Mouse (Mus musculus) CH12.LX (cell line): ENCODE data around the gene Uck2. TPM values are rescaled to one million over a fixed set of nuclear protein-coding genes. Genes with fewer than 3 reads are reported as not detected.

Experiments used
- DNase-seq: peaks from one replicate; pipeline ENCODE4 v3.0.0-alpha.2; 2013; ENCODE audit errors: extremely low read depth
- H3K27ac ChIP-seq: 2 replicates; pipeline ENCODE4 v1.5.1; 2012; ENCODE audit warnings: low read depth, mild to moderate bottlenecking, control low read depth, moderate library complexity; ENCODE audit not compliant: insufficient read depth
- H3K27me3 ChIP-seq: replicated peaks from 2 replicates; pipeline ENCODE3; 2012; ENCODE audit warnings: inconsistent platforms
- H3K36me3 ChIP-seq, 2 experiments: replicated peaks in 1 of 2; 2 replicates each; pipeline versions ENCODE3 to v1.6.1; 2012; ENCODE audit warnings: inconsistent platforms in 1 of 2, low read length in 1 of 2, mild to moderate bottlenecking in 1 of 2, mixed read lengths in 1 of 2, moderate library complexity in 1 of 2; ENCODE audit not compliant: control insufficient read depth in 1 of 2, insufficient read depth in 1 of 2
- H3K4me1 ChIP-seq, 2 experiments: 2 replicates each; pipeline ENCODE4 v1.6.1; 2012; ENCODE audit warnings: inconsistent platforms in 1 of 2, moderate library complexity in 1 of 2; ENCODE audit not compliant: insufficient read depth in 2 of 2, control insufficient read depth in 1 of 2
- H3K4me2 ChIP-seq: 2 replicates; pipeline ENCODE4 v1.6.1; 2012; ENCODE audit warnings: low read depth, mild to moderate bottlenecking, control low read depth; ENCODE audit not compliant: poor library complexity, insufficient read depth, severe bottlenecking
- H3K4me3 ChIP-seq, 3 experiments: fragments of 150-350 bp in 1 of 3; sonication (generic) in 1 of 3; replicated peaks in 1 of 3; 2 replicates each; pipeline versions ENCODE3 to v1.5.1; 2011 to 2012; ENCODE audit warnings: low read depth in 2 of 3, low read length in 2 of 3, mild to moderate bottlenecking in 2 of 3, moderate library complexity in 2 of 3, control low read depth in 1 of 3, improper control_type of control experiment in 1 of 3, inconsistent platforms in 1 of 3, mixed read lengths in 1 of 3; ENCODE audit not compliant: poor library complexity in 1 of 3
- H3K79me2 ChIP-seq: replicated peaks from 2 replicates; pipeline ENCODE4 v1.6.1; 2012; ENCODE audit warnings: mild to moderate bottlenecking, moderate library complexity; ENCODE audit not compliant: control insufficient read depth, poor library complexity, insufficient read depth, severe bottlenecking; ENCODE audit errors: extremely low read depth
- H3K9ac ChIP-seq: 2 replicates; pipeline ENCODE4 v1.6.1; 2012; ENCODE audit warnings: low read depth, mild to moderate bottlenecking, control low read depth, moderate library complexity; ENCODE audit not compliant: insufficient read depth
- H3K9me3 ChIP-seq: replicated peaks from 2 replicates; pipeline ENCODE3; 2012; ENCODE audit warnings: low read length, inconsistent platforms, mixed read lengths
- BHLHE40 ChIP-seq: IDR thresholded peaks from 2 replicates; pipeline ENCODE4 v1.6.1; 2011; ENCODE audit warnings: mild to moderate bottlenecking, low read depth, low read length, improper control_type of control experiment
- CHD1 ChIP-seq: IDR thresholded peaks from 2 replicates; pipeline ENCODE4 v1.6.1; 2012; ENCODE audit warnings: low read depth, low read length, improper control_type of control experiment, inconsistent platforms
- CHD2 ChIP-seq: IDR thresholded peaks from 2 replicates; pipeline ENCODE4 v1.6.1; 2011; ENCODE audit warnings: low read length, improper control_type of control experiment
- ELF1 ChIP-seq: IDR thresholded peaks from 2 replicates; pipeline ENCODE4 v1.6.1; 2014; ENCODE audit warnings: low read depth, mild to moderate bottlenecking, inconsistent platforms, low read length, improper control_type of control experiment
- EP300 ChIP-seq: IDR thresholded peaks from 2 replicates; pipeline ENCODE4 v1.6.1; 2011; ENCODE audit warnings: low read length, improper control_type of control experiment
- ETS1 ChIP-seq: conservative IDR thresholded peaks from 2 replicates; pipeline ENCODE4 v1.6.1; 2012; ENCODE audit warnings: low read depth, mild to moderate bottlenecking, inconsistent platforms, low read length, improper control_type of control experiment, moderate library complexity
- HCFC1 ChIP-seq: IDR thresholded peaks from 2 replicates; pipeline ENCODE4 v1.6.1; 2012; ENCODE audit warnings: low read depth, mild to moderate bottlenecking, inconsistent platforms, low read length, improper control_type of control experiment
- MAFK ChIP-seq: IDR thresholded peaks from 2 replicates; pipeline ENCODE4 v1.6.1; 2011; ENCODE audit warnings: low read length, improper control_type of control experiment; ENCODE audit not compliant: insufficient replicate concordance
- MAX ChIP-seq: IDR thresholded peaks from 2 replicates; pipeline ENCODE4 v1.6.1; 2011; ENCODE audit warnings: low read length, improper control_type of control experiment
- MAZ ChIP-seq: IDR thresholded peaks from 2 replicates; pipeline ENCODE4 v1.6.1; 2012; ENCODE audit warnings: low read depth, mild to moderate bottlenecking, inconsistent platforms, low read length, improper control_type of control experiment, moderate library complexity
- MEF2A ChIP-seq: IDR thresholded peaks from 2 replicates; pipeline ENCODE4 v1.6.1; 2014; ENCODE audit warnings: low read depth, mild to moderate bottlenecking, inconsistent platforms, low read length, improper control_type of control experiment, borderline replicate concordance
- MXI1 ChIP-seq: IDR thresholded peaks from 2 replicates; pipeline ENCODE4 v1.6.1; 2011; ENCODE audit warnings: mild to moderate bottlenecking, low read depth, low read length, improper control_type of control experiment
- MYC ChIP-seq: IDR thresholded peaks from 2 replicates; pipeline ENCODE4 v1.6.1; 2011; ENCODE audit warnings: low read depth, mild to moderate bottlenecking, improper control_type of control experiment, low read length
- NELFE ChIP-seq: IDR thresholded peaks from 2 replicates; pipeline ENCODE4 v1.6.1; 2011; ENCODE audit warnings: low read depth, low read length, improper control_type of control experiment
- NRF1 ChIP-seq: IDR thresholded peaks from 2 replicates; pipeline ENCODE4 v1.6.1; 2014; ENCODE audit warnings: low read depth, mild to moderate bottlenecking, inconsistent platforms, low read length, improper control_type of control experiment, moderate library complexity
- PAX5 ChIP-seq: IDR thresholded peaks from 2 replicates; pipeline ENCODE4 v1.6.1; 2012; ENCODE audit warnings: low read length, inconsistent platforms, mixed read lengths
- POLR2A ChIP-seq: IDR thresholded peaks from 2 replicates; pipeline ENCODE4 v1.6.1; 2011; ENCODE audit warnings: low read depth, mild to moderate bottlenecking, improper control_type of control experiment, low read length
- RAD21 ChIP-seq: IDR thresholded peaks from 2 replicates; pipeline ENCODE4 v1.6.1; 2011; ENCODE audit warnings: low read depth, mild to moderate bottlenecking, low read length, improper control_type of control experiment, moderate library complexity
- RCOR1 ChIP-seq: conservative IDR thresholded peaks from 2 replicates; pipeline ENCODE4 v1.6.1; 2012; ENCODE audit warnings: low read depth, mild to moderate bottlenecking, inconsistent platforms, low read length, improper control_type of control experiment
- SIN3A ChIP-seq: IDR thresholded peaks from 2 replicates; pipeline ENCODE4 v1.6.1; 2012; ENCODE audit warnings: low read length, improper control_type of control experiment, inconsistent platforms
- SMC3 ChIP-seq: IDR thresholded peaks from 2 replicates; pipeline ENCODE4 v1.6.1; 2011; ENCODE audit warnings: low read depth, low read length, improper control_type of control experiment
- TBP ChIP-seq: conservative IDR thresholded peaks from 2 replicates; pipeline ENCODE4 v1.6.1; 2011; ENCODE audit warnings: low read depth, low read length, improper control_type of control experiment
- TCF12 ChIP-seq: IDR thresholded peaks from 2 replicates; pipeline ENCODE4 v1.6.1; 2014; ENCODE audit warnings: low read depth, mild to moderate bottlenecking, inconsistent platforms, low read length, improper control_type of control experiment
- USF1 ChIP-seq: IDR thresholded peaks from 2 replicates; pipeline ENCODE4 v1.6.1; 2014; ENCODE audit warnings: low read depth, mild to moderate bottlenecking, inconsistent platforms, low read length, improper control_type of control experiment
- ZC3H11A ChIP-seq: IDR thresholded peaks from 2 replicates; pipeline ENCODE4 v1.6.1; 2012; ENCODE audit warnings: low read depth, mild to moderate bottlenecking, inconsistent platforms, low read length, improper control_type of control experiment
- ZKSCAN1 ChIP-seq: IDR thresholded peaks from 2 replicates; pipeline ENCODE4 v1.6.1; 2012; ENCODE audit warnings: low read depth, inconsistent platforms, low read length, improper control_type of control experiment, borderline replicate concordance
- ZMIZ1 ChIP-seq: IDR thresholded peaks from 2 replicates; pipeline ENCODE4 v1.6.1; 2012; ENCODE audit warnings: low read depth, mild to moderate bottlenecking, inconsistent platforms, low read length, improper control_type of control experiment
- dilution Hi-C: fragments of 300-500 bp; cut with MboI; formaldehyde crosslinking; loops from 2 replicates; pipeline ENCODE4 v1.14.3; 2020; ENCODE audit warnings: low sequenced_read_pairs; ENCODE audit not compliant: extremely low pct_unique_long_range_greater_than_20kb, extremely low pct_ligation_motif_present
- in situ Hi-C: fragments of 300-500 bp; cut with MboI; formaldehyde crosslinking; loops from 3 replicates; pipeline ENCODE4 v1.14.3; 2019; ENCODE audit warnings: low sequenced_read_pairs, low pct_ligation_motif_present, low pct_unique_long_range_greater_than_20kb, mixed read lengths
- polyA plus RNA-seq: library from polyadenylated mRNA; unstranded; fragments of >175 nt; gene quantifications from 2 replicates; pipeline ENCODE4 v1.2.1, GENCODE M21; 2012; ENCODE audit warnings: low read depth; ENCODE audit not compliant: insufficient read length
- total RNA-seq, 2 experiments: library from RNA; depleted of rRNA; stranded (reverse); fragments of 300-350 nt in 1 of 2; fragments of >200 nt in 1 of 2; gene quantifications; 2 replicates each; pipeline ENCODE4 v1.2.3; 2012 to 2014

The Uck2 gene
- total and polyA plus RNA-seq, 3 experiments = 235 to 392 (median 363) TPM

GRCm38 (mm10) chr1:167269350-167269811 lies 15.7 kb downstream of the Uck2 start:
- 0 out of 2 replicates have a peak, but pooled peaks have one; percentile 17 for TF ChIP-seq ETS1
- peak; percentile 50 for TF ChIP-seq POLR2A
- TF ChIP-seq NELFE = 0 out of 2 replicates have a peak, but pooled peaks have one; percentile 25
- TF ChIP-seq CHD1 = no peak
- no peak for TF ChIP-seq MAZ
- no peak for TF ChIP-seq USF1
- TF ChIP-seq NRF1 = no peak
- TF ChIP-seq CHD2 = no peak
- TF ChIP-seq RCOR1 = no peak
- no peak for TF ChIP-seq ZKSCAN1
- no peak for TF ChIP-seq ZC3H11A
- TF ChIP-seq SIN3A = peak; percentile 71
- no peak for TF ChIP-seq HCFC1
- no peak for TF ChIP-seq SMC3
- TF ChIP-seq MAX = no peak
- TF ChIP-seq PAX5 = no peak
- peak; percentile 42 for TF ChIP-seq ELF1
- 0 out of 2 replicates have a peak, but pooled peaks have one; percentile 44 for TF ChIP-seq TBP
- 0 out of 2 replicates have a peak, but pooled peaks have one; percentile 21 for TF ChIP-seq TCF12
- no peak; the same call in 1 of the 2 replicates for TF ChIP-seq ZMIZ1
- TF ChIP-seq MEF2A = no peak
- no peak for TF ChIP-seq MYC
- TF ChIP-seq RAD21 = no peak
- 0 out of 2 replicates have a peak, but pooled peaks have one; percentile 29 for TF ChIP-seq MXI1
- 0 out of 2 replicates have a peak, but pooled peaks have one; percentile 42 for TF ChIP-seq BHLHE40
- 0 out of 2 replicates have a peak, but pooled peaks have one; percentile 22 for TF ChIP-seq EP300
- TF ChIP-seq MAFK = no peak
- peaks cover 11 to 67% of the 10 kb centered on the region in 2 experiments for H3K36me3 ChIP-seq
- no peaks in the 10 kb centered on the region for H3K27me3 ChIP-seq
- peaks cover 44 to 82% of the 10 kb centered on the region in 2 experiments for H3K4me1 ChIP-seq
- peak; percentile 58 for DNase-seq
- dilution Hi-C loops (no loop called here), in situ Hi-C loops (no loop called here)
- H3K9me3 ChIP-seq = no peaks in the 10 kb centered on the region
- H3K27ac ChIP-seq = peak overlapping the region; percentile 91
- H3K79me2 ChIP-seq = peaks cover 96% of the 10 kb centered on the region
- H3K4me3 ChIP-seq = peak overlapping the region in 2 of 3 experiments; percentile 2 to 12
- H3K9ac ChIP-seq = peak overlapping the region; percentile 60
- H3K4me2 ChIP-seq = peak overlapping the region; percentile 83
